Mouse (Mus musculus) hematopoietic stem cell, adult 5-6 weeks (primary cell): ENCODE results near the gene Plekha4. TPM values are rescaled to one million over a fixed set of nuclear protein-coding genes. Genes with fewer than 3 reads are reported as not detected.

Source experiments
- ATAC-seq, 2 experiments: fragments of 125-278 bp in 1 of 2; replicated peaks in 1 of 2; 2 replicates each; pipeline ENCODE4 v1.8.0; 2016 to 2017; ENCODE audit warnings: inconsistent platforms in 2 of 2, mild to moderate bottlenecking in 2 of 2, moderate number of reproducible peaks in 2 of 2, low read depth in 1 of 2, moderate TSS enrichment in 1 of 2; ENCODE audit not compliant: low FRiP score in 2 of 2, poor library complexity in 2 of 2, severe bottlenecking in 2 of 2, insufficient read depth in 1 of 2, low TSS enrichment in 1 of 2
- total RNA-seq: library from RNA; stranded (forward); fragments of 172-1452, 232-1000 nt; gene quantifications from 2 replicates; pipeline ENCODE4 v1.2.3, GENCODE M21; 2017

Gene Plekha4
- total RNA-seq, 1 experiment from 2014 or later, result 3.1 TPM

- no peak for ATAC-seq
Measured at GRCm38 (mm10) chr7:45587631-45588592, 61.8 kb downstream of the Plekha4 start.

GRCm38 (mm10) chr7:45589173-45589572, 63.0 kb downstream of the Plekha4 start:
- ATAC-seq, result peak; percentile 85 to 89

- no peak for ATAC-seq
Measured at GRCm38 (mm10) chr7:45589898-45590297, 63.8 kb downstream of the Plekha4 start.

GRCm38 (mm10) chr7:45590874-45591273, 64.7 kb downstream of the Plekha4 start:
- no peak for ATAC-seq

GRCm38 (mm10) chr7:45591880-45592279, 65.8 kb downstream of the Plekha4 start:
- ATAC-seq, result no peak

GRCm38 (mm10) chr7:45593118-45593815, 67.1 kb downstream of the Plekha4 start:
- peak; percentile 55 to 65 for ATAC-seq

- ATAC-seq, result no peak
Measured at GRCm38 (mm10) chr7:45595176-45595575, 69.0 kb downstream of the Plekha4 start.

GRCm38 (mm10) chr7:45596107-45596506, 70.0 kb downstream of the Plekha4 start:
- ATAC-seq, result no peak

- no peak for ATAC-seq
Measured at GRCm38 (mm10) chr7:45597013-45597412, 70.9 kb downstream of the Plekha4 start.

GRCm38 (mm10) chr7:45597527-45597926, 71.4 kb downstream of the Plekha4 start:
- no peak for ATAC-seq

- no peak for ATAC-seq
Measured at GRCm38 (mm10) chr7:45598960-45599879, 73.1 kb downstream of the Plekha4 start.

Other genes with a start within 250 kb of the Plekha4 start
- 0.19 TPM in 1 of 2 replicates, not detected in the other for gene Slc6a21, start 248.8 kb upstream of the Plekha4 start, total RNA-seq
- gene Trpm4, start 192.6 kb upstream of the Plekha4 start, total RNA-seq, result 3.2 and 10.8 TPM in 2 replicates
- gene Hrc, start 191.0 kb upstream of the Plekha4 start, total RNA-seq, result not detected in 2 replicates
- gene Ppfia3, start 159.3 kb upstream of the Plekha4 start, total RNA-seq, result not detected in 2 replicates
- 3.2 TPM in 1 of 2 replicates, not detected in the other for gene Lin7b, start 155.7 kb upstream of the Plekha4 start, total RNA-seq
- gene Snrnp70, start 130.6 kb upstream of the Plekha4 start, total RNA-seq, result 498 and 589 TPM in 2 replicates
- gene Kcna7, start 120.7 kb upstream of the Plekha4 start, total RNA-seq, result not detected in 2 replicates
- 0.79 TPM in 1 of 2 replicates, not detected in the other for gene Ntf5, start 112.6 kb upstream of the Plekha4 start, total RNA-seq
- not detected in 2 replicates for gene Lhb, start 105.5 kb upstream of the Plekha4 start, total RNA-seq
- gene Gys1, start 91.5 kb upstream of the Plekha4 start, total RNA-seq, result 8.5 and 11.3 TPM in 2 replicates
- gene Ruvbl2, start 88.2 kb upstream of the Plekha4 start, total RNA-seq, result 134 and 137 TPM in 2 replicates
- gene Ftl1, start 66.4 kb upstream of the Plekha4 start, total RNA-seq, result 599 and 753 TPM in 2 replicates
- 18.0 and 28.0 TPM in 2 replicates for gene Bax, start 59.4 kb upstream of the Plekha4 start, total RNA-seq
- gene Tulp2, start 44.5 kb upstream of the Plekha4 start, total RNA-seq, result not detected in 2 replicates
- not detected in 2 replicates for gene Gm45808, start 39.5 kb upstream of the Plekha4 start, total RNA-seq
- gene Dhdh, start 37.5 kb upstream of the Plekha4 start, total RNA-seq, result 16.9 and 21.6 TPM in 2 replicates
- 255 and 378 TPM in 2 replicates for gene Nucb1, start 15.9 kb upstream of the Plekha4 start, total RNA-seq
- 267 and 291 TPM in 2 replicates for gene Ppp1r15a, start 62 bp upstream of the Plekha4 start, total RNA-seq
- not detected in 2 replicates for gene Hsd17b14, start 28.6 kb downstream of the Plekha4 start, total RNA-seq
- gene Bcat2, start 43.8 kb downstream of the Plekha4 start, total RNA-seq, result 16.4 and 20.9 TPM in 2 replicates
- not detected in 2 replicates for gene Fgf21, start 89.2 kb downstream of the Plekha4 start, total RNA-seq
- 0.25 TPM in 1 of 2 replicates, not detected in the other for gene Fut1, start 91.0 kb downstream of the Plekha4 start, total RNA-seq
- gene Izumo1, start 95.5 kb downstream of the Plekha4 start, total RNA-seq, result not detected in 2 replicates
- gene Rasip1, start 101.2 kb downstream of the Plekha4 start, total RNA-seq, result 0.94 TPM in 1 of 2 replicates, not detected in the other
- not detected in 2 replicates for gene Mamstr, start 113.6 kb downstream of the Plekha4 start, total RNA-seq
- not detected in 2 replicates for gene Fut2, start 140.1 kb downstream of the Plekha4 start, total RNA-seq
- not detected in 2 replicates for gene Ntn5, start 157.7 kb downstream of the Plekha4 start, total RNA-seq
- gene Sec1, start 168.1 kb downstream of the Plekha4 start, total RNA-seq, result not detected in 2 replicates
- 0.30 and 1.1 TPM in 2 replicates for gene Car11, start 173.5 kb downstream of the Plekha4 start, total RNA-seq
- gene Dbp, start 178.8 kb downstream of the Plekha4 start, total RNA-seq, result 11.5 and 25.3 TPM in 2 replicates
- 1,764 and 1,816 TPM in 2 replicates for gene Rpl18, start 189.1 kb downstream of the Plekha4 start, total RNA-seq
- gene Sphk2, start 191.7 kb downstream of the Plekha4 start, total RNA-seq, result 8.2 and 10.9 TPM in 2 replicates
- gene Fam83e, start 194.9 kb downstream of the Plekha4 start, total RNA-seq, result 0.79 and 1.8 TPM in 2 replicates
- gene Spaca4, start 199.5 kb downstream of the Plekha4 start, total RNA-seq, result not detected in 2 replicates